15 mouse cellular contexts compared by ENCODE assay signal in the genomic region with DNA sequence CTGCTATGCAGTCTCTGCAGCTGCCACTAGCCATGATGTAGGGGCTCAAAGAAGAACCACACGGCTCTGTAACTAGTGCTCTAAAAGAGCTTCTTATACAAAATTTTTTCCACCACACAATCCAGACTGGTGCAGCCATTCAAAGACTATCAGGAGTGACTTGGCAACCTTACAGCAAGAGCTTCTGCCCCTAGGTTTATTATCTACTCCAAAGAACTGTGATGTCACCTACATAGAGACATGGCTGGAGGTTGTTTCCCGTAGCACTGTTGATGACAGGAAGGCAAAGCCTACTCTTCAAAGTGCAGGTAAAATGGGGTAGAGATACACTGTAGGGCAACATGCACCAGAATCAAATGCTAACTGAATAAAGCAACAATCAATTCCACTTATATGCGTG. TPM values are rescaled to one million over a fixed set of nuclear protein-coding genes. Genes with fewer than 3 reads are reported as not detected.
A peak's percentile ranks its signal among the peaks of the same experiment; 100 is the strongest.
DNase-seq lines count a peak whose midpoint lies in the region; ATAC-seq and TF ChIP-seq lines count a peak whose summit lies in the region.
"Had no signal": no experiment of that assay in that cellular context is flagged by ENCODE, and none has a peak within 500 bp of the region (broad histone marks: within the 10 kb centered on the region; RNA-seq: fewer than 3 reads in every experiment).

No protein-coding gene starts in this region.

- intact Hi-C loops in left cerebral cortex, postnatal 25 days (cut with DNase I) = no loop called here

- no peak overlapping the region for H3K4me2 ChIP-seq in heart, embryonic 14.5 days (ENCODE audit: low read length)
- H3K4me2 ChIP-seq in liver, embryonic 16.5 days (ENCODE audit: low read depth, low read length) = peak overlapping the region; percentile 60
- no peak overlapping the region for H3K4me2 ChIP-seq in hindbrain, postnatal 0 days (ENCODE audit: low read depth, low read length)
- H3K4me2 ChIP-seq: forebrain, embryonic 12.5 days had no signal

- no peaks in the 10 kb centered on the region for H3K36me3 ChIP-seq in spleen, adult 2 months (ENCODE audit: control insufficient read depth, insufficient read depth, low read length)
- H3K36me3 ChIP-seq in heart, embryonic 14.5 days (ENCODE audit: control insufficient read depth, insufficient read depth, low read length) = no peaks in the 10 kb centered on the region
- H3K36me3 ChIP-seq in liver, embryonic 16.5 days (ENCODE audit: control insufficient read depth, insufficient read depth) = peaks cover 10% of the 10 kb centered on the region; the same call in 1 of the 2 replicates
- no peaks in the 10 kb centered on the region for H3K36me3 ChIP-seq in hindbrain, postnatal 0 days (ENCODE audit: insufficient read depth, low read length)
- H3K36me3 ChIP-seq: embryonic facial prominence, embryonic 10.5 days; forebrain, embryonic 12.5 days had no signal

- no peak overlapping the region for H3K4me3 ChIP-seq in spleen, adult 2 months (ENCODE audit: extremely low read depth, insufficient read depth, insufficient read length)
- H3K4me3 ChIP-seq in heart, embryonic 14.5 days (ENCODE audit: control insufficient read depth in 1 of 2, insufficient read depth in 1 of 2, low read depth in 1 of 2, low read length in 2 of 2) = no peak overlapping the region
- peak overlapping the region; percentile 37 for H3K4me3 ChIP-seq in liver, embryonic 16.5 days (ENCODE audit: low read depth, low read length)
- H3K4me3 ChIP-seq in hindbrain, postnatal 0 days (ENCODE audit: low read length) = no peak overlapping the region
- H3K4me3 ChIP-seq: embryonic facial prominence, embryonic 10.5 days; forebrain, embryonic 12.5 days; myocyte had no signal

- WGBS in spleen, adult 2 months = 45% methylated on average over 3 of the region's 3 CpGs
- WGBS in heart, embryonic 14.5 days = 51% methylated on average over 3 of the region's 3 CpGs
- WGBS in liver, embryonic 16.5 days (ENCODE audit: insufficient replicate concordance) = 30% methylated on average over 3 of the region's 3 CpGs
- 84% methylated on average over 3 of the region's 3 CpGs for WGBS in hindbrain, postnatal 0 days

- TF ChIP-seq CTCF in spleen, adult 2 months (IDR thresholded peaks at IDR 0.05; ENCODE audit: extremely low read depth, insufficient read depth, insufficient read length, insufficient replicate concordance) = no peak
- no peak for TF ChIP-seq CTCF in hindbrain, postnatal 0 days (IDR thresholded peaks at IDR 0.05; ENCODE audit: low read depth)

- no peaks in the 10 kb centered on the region for H3K9me3 ChIP-seq in heart, embryonic 14.5 days (ENCODE audit: control insufficient read depth, low read length)
- no peaks in the 10 kb centered on the region for H3K9me3 ChIP-seq in liver, embryonic 16.5 days (replicated peaks; ENCODE audit: control insufficient read depth, low read length)
- H3K9me3 ChIP-seq in hindbrain, postnatal 0 days (ENCODE audit: low read length) = no peaks in the 10 kb centered on the region
- H3K9me3 ChIP-seq: embryonic facial prominence, embryonic 10.5 days; forebrain, embryonic 12.5 days had no signal

- ATAC-seq in activated CD4-positive, CD25-positive, alpha-beta regulatory T cell, adult 4 months = peak; percentile 68
- no peak for ATAC-seq in heart, embryonic 14.5 days (ENCODE audit: insufficient number of reproducible peaks, insufficient read depth, low FRiP score, low read depth)
- peak; percentile 41 for ATAC-seq in liver, embryonic 16.5 days (ENCODE audit: low read depth)
- no peak for ATAC-seq in hindbrain, postnatal 0 days
- ATAC-seq: hindbrain, embryonic 16.5 days had no signal

- no peak overlapping the region for H3K9ac ChIP-seq in heart, embryonic 14.5 days (ENCODE audit: low read length)
- peak overlapping the region; percentile 72 for H3K9ac ChIP-seq in liver, embryonic 16.5 days (ENCODE audit: low read depth, low read length)
- no peak overlapping the region for H3K9ac ChIP-seq in hindbrain, postnatal 0 days (replicated peaks; ENCODE audit: low read length)
- H3K9ac ChIP-seq: forebrain, embryonic 12.5 days had no signal

- no peak for TF ChIP-seq POLR2A in spleen, adult 2 months (IDR thresholded peaks at IDR 0.05; ENCODE audit: low read depth, low read length)

- peaks cover 35% of the 10 kb centered on the region for H3K4me1 ChIP-seq in spleen, adult 2 months (ENCODE audit: control insufficient read depth, insufficient read depth, insufficient read length)
- H3K4me1 ChIP-seq in heart, embryonic 14.5 days (ENCODE audit: control insufficient read depth in 2 of 2, insufficient read depth in 2 of 2, low read length in 2 of 2) = peaks cover 37 to 82% of the 10 kb centered on the region in 2 experiments
- H3K4me1 ChIP-seq in liver, embryonic 16.5 days (ENCODE audit: control insufficient read depth, low read depth, low read length) = peaks cover 83% of the 10 kb centered on the region
- no peaks in the 10 kb centered on the region; the same call in 1 of the 2 replicates for H3K4me1 ChIP-seq in hindbrain, postnatal 0 days (ENCODE audit: insufficient read depth, low read length)

- DNase-seq in spleen, adult 2 months (ENCODE audit: low read depth in 1 of 2, low spot score in 2 of 2) = no peak
- DNase-seq in spleen, adult 12 weeks (ENCODE audit: low spot score) = no peak
- DNase-seq in hindbrain, postnatal 0 days (ENCODE audit: low spot score) = no peak
- DNase-seq in kidney, adult 11 months = no peak
- DNase-seq in left cerebral cortex, postnatal 25 days (ENCODE audit: low spot score in 2 of 2) = no peak
- DNase-seq: cerebellum, adult 9-10 months; layer of hippocampus, postnatal 36 days had no signal

- H3K27me3 ChIP-seq in spleen, adult 2 months (ENCODE audit: control insufficient read depth, insufficient read depth, low read length) = no peaks in the 10 kb centered on the region
- no peaks in the 10 kb centered on the region for H3K27me3 ChIP-seq in heart, embryonic 14.5 days (ENCODE audit: control insufficient read depth, insufficient read depth, low read length)
- H3K27me3 ChIP-seq in liver, embryonic 16.5 days (ENCODE audit: control insufficient read depth, insufficient read depth, low read depth, low read length) = no peaks in the 10 kb centered on the region
- H3K27me3 ChIP-seq in hindbrain, postnatal 0 days (ENCODE audit: insufficient read depth, low read length) = no peaks in the 10 kb centered on the region
- H3K27me3 ChIP-seq: forebrain, embryonic 12.5 days had no signal

- peak overlapping the region; percentile 55 for H3K27ac ChIP-seq in spleen, adult 2 months (ENCODE audit: insufficient read depth, low read length)
- peak overlapping the region; percentile 19 to 47; a peak in 1 of 4 replicates for H3K27ac ChIP-seq in heart, embryonic 14.5 days (replicated peaks in 1 of 2; ENCODE audit: control insufficient read depth in 1 of 2, insufficient read depth in 1 of 2, low read depth in 2 of 2, low read length in 2 of 2)
- peak overlapping the region; percentile 91 for H3K27ac ChIP-seq in liver, embryonic 16.5 days (ENCODE audit: low read length)
- H3K27ac ChIP-seq in hindbrain, postnatal 0 days = no peak overlapping the region
- H3K27ac ChIP-seq: embryonic facial prominence, embryonic 10.5 days; forebrain, embryonic 12.5 days; macrophage had no signal

RNA-seq across cellular contexts. Expression of gene Trak2, which starts 17.5 kb away (rescaled TPM):
- 47.4 and 51.6 TPM in 2 replicates for polyA plus RNA-seq in spleen, adult 2 months (2012; rRNA removed)
- 10 to 100 TPM; 18.4 to 21.0 TPM for polyA plus RNA-seq in activated CD4-positive, CD25-positive, alpha-beta regulatory T cell, adult 4 months (2017; shearing (Covaris generic))
- 29.6 and 32.6 TPM in 2 replicates for polyA plus RNA-seq in heart, embryonic 14.5 days (2014; fragmentation: Nextera tagmentation; extraction: Ambion mirVana)
- polyA plus RNA-seq in liver, embryonic 16.5 days (2015; fragmentation: Nextera tagmentation; extraction: Ambion mirVana) = 58.9 TPM in 2 replicates
- 44.7 and 72.1 TPM in 2 replicates for total RNA-seq in hindbrain, postnatal 0 days (2014; rRNA removed)
- polyA plus RNA-seq in hindbrain, postnatal 0 days (2015; fragmentation: Nextera tagmentation; extraction: Ambion mirVana) = 14.7 and 15.7 TPM in 2 replicates
- total RNA-seq in left cerebral cortex, postnatal 25 days (2021) = 100 to 1,000 TPM; 175 to 198 TPM

RNA-seq across cellular contexts. Expression of gene Stradb, which starts 17.6 kb away (rescaled TPM):
- polyA plus RNA-seq in spleen, adult 2 months (2012; rRNA removed) = 8.9 and 10.5 TPM in 2 replicates
- 10 to 100 TPM in 1 of 2 experiments, 1 to 10 TPM in 1; 8.3 to 11.7 TPM for polyA plus RNA-seq in activated CD4-positive, CD25-positive, alpha-beta regulatory T cell, adult 4 months (2017; shearing (Covaris generic))
- 29.1 and 33.9 TPM in 2 replicates for polyA plus RNA-seq in heart, embryonic 14.5 days (2014; fragmentation: Nextera tagmentation; extraction: Ambion mirVana)
- polyA plus RNA-seq in liver, embryonic 16.5 days (2015; fragmentation: Nextera tagmentation; extraction: Ambion mirVana) = 49.1 and 49.5 TPM in 2 replicates
- total RNA-seq in hindbrain, postnatal 0 days (2014; rRNA removed) = 33.0 and 42.9 TPM in 2 replicates
- polyA plus RNA-seq in hindbrain, postnatal 0 days (2015; fragmentation: Nextera tagmentation; extraction: Ambion mirVana) = 85.6 and 95.5 TPM in 2 replicates
- total RNA-seq in left cerebral cortex, postnatal 25 days (2021) = 10 to 100 TPM; 70.7 to 74.8 TPM

Comparison
In these comparisons a context has a peak if more than half of its experiments do, and no peak if none do; other contexts are left out.
1. ATAC-seq: peak in activated CD4-positive, CD25-positive, alpha-beta regulatory T cell, adult 4 months (single experiment) and liver, embryonic 16.5 days (single experiment); none in heart, embryonic 14.5 days (single experiment) and hindbrain, postnatal 0 days (single experiment).